Mouse (Mus musculus) brain, embryonic 14.5 days (tissue): ENCODE data around the gene Ssmem1.

ENCODE experiments used
- CTCF ChIP-seq: fragments of 200-500 bp; IDR thresholded peaks from 2 replicates; pipeline ENCODE4 v1.5.1; 2012; ENCODE audit warnings: inconsistent platforms, mild to moderate bottlenecking, moderate library complexity, borderline replicate concordance; ENCODE audit not compliant: insufficient read depth, insufficient read length; ENCODE audit errors: extremely low read depth
- POLR2A ChIP-seq: fragments of 200-500 bp; IDR thresholded peaks from 2 replicates; pipeline ENCODE4 v1.6.1; 2012; ENCODE audit warnings: mild to moderate bottlenecking, inconsistent platforms, borderline replicate concordance; ENCODE audit not compliant: poor library complexity, insufficient read depth, insufficient read length, severe bottlenecking; ENCODE audit errors: extremely low read depth

- TF ChIP-seq CTCF (no peak), POLR2A (no peak)
These were observed 52.5 kb downstream of the Ssmem1 start for GRCm38 (mm10) chr6:30562132-30562531.
